Mouse (Mus musculus): ENCODE data around the gene Rpl9-ps1.

Gene Rpl9-ps1

GRCm38 (mm10) chr11:83645521-83645920 lies at the start of gene Rpl9-ps1:
Gene Rpl9-ps1 (minus strand): TSS chr11:83645621.
- DNase-seq (ENCODE audit: low read depth, low spot score): no peak

GRCm38 (mm10) chr11:83692008-83692407 lies 46.6 kb upstream of the Rpl9-ps1 start:
- no peak for DNase-seq (ENCODE audit: low read depth, low spot score)

- DNase-seq (ENCODE audit: low read depth, low spot score): no peak
Measured at GRCm38 (mm10) chr11:83689918-83690317, 44.5 kb upstream of the Rpl9-ps1 start.

- no peak for DNase-seq (ENCODE audit: low read depth, low spot score)
Measured at GRCm38 (mm10) chr11:83675665-83676064, 30.2 kb upstream of the Rpl9-ps1 start.

- DNase-seq (ENCODE audit: low read depth, low spot score): no peak
Measured at GRCm38 (mm10) chr11:83671743-83672142, 26.3 kb upstream of the Rpl9-ps1 start.

GRCm38 (mm10) chr11:83663532-83663931 lies 18.1 kb upstream of the Rpl9-ps1 start:
- DNase-seq (ENCODE audit: low read depth, low spot score): no peak

GRCm38 (mm10) chr11:83662204-83662603 lies 16.8 kb upstream of the Rpl9-ps1 start, which contains the start of gene Ccl4:
Gene Ccl4 (plus strand): TSS chr11:83662584.
- DNase-seq (ENCODE audit: low read depth, low spot score): no peak

- no peak for DNase-seq (ENCODE audit: low read depth, low spot score)
Measured at GRCm38 (mm10) chr11:83658797-83659196, 13.4 kb upstream of the Rpl9-ps1 start.

GRCm38 (mm10) chr11:83657508-83657907 lies 12.1 kb upstream of the Rpl9-ps1 start:
- DNase-seq (ENCODE audit: low read depth, low spot score): no peak

- no peak for DNase-seq (ENCODE audit: low read depth, low spot score)
Measured at GRCm38 (mm10) chr11:83654606-83655005, 9.2 kb upstream of the Rpl9-ps1 start.

GRCm38 (mm10) chr11:83649305-83649841 lies 4.0 kb upstream of the Rpl9-ps1 start, which contains the start of gene Ccl3:
Gene Ccl3 (minus strand): TSS chr11:83649355.
- no peak for DNase-seq (ENCODE audit: low read depth, low spot score)

- no peak for DNase-seq (ENCODE audit: low read depth, low spot score)
Measured at GRCm38 (mm10) chr11:83646356-83647149, 1.1 kb upstream of the Rpl9-ps1 start.

GRCm38 (mm10) chr11:83641216-83641615 lies 4.2 kb downstream of the Rpl9-ps1 start:
- no peak for DNase-seq (ENCODE audit: low read depth, low spot score)

GRCm38 (mm10) chr11:83640141-83640540 lies 5.3 kb downstream of the Rpl9-ps1 start:
- DNase-seq (ENCODE audit: low read depth, low spot score): no peak

GRCm38 (mm10) chr11:83639533-83639932 lies 5.9 kb downstream of the Rpl9-ps1 start:
- no peak for DNase-seq (ENCODE audit: low read depth, low spot score)

GRCm38 (mm10) chr11:83638934-83639333 lies 6.5 kb downstream of the Rpl9-ps1 start:
- DNase-seq (ENCODE audit: low read depth, low spot score): no peak

GRCm38 (mm10) chr11:83636742-83637235 lies 8.6 kb downstream of the Rpl9-ps1 start:
- DNase-seq (ENCODE audit: low read depth, low spot score): no peak

- no peak for DNase-seq (ENCODE audit: low read depth, low spot score)
Measured at GRCm38 (mm10) chr11:83634898-83635297, 10.5 kb downstream of the Rpl9-ps1 start.

GRCm38 (mm10) chr11:83634425-83634824 lies 11.0 kb downstream of the Rpl9-ps1 start:
- no peak for DNase-seq (ENCODE audit: low read depth, low spot score)

GRCm38 (mm10) chr11:83632744-83633143 lies 12.7 kb downstream of the Rpl9-ps1 start:
- no peak for DNase-seq (ENCODE audit: low read depth, low spot score)

GRCm38 (mm10) chr11:83631065-83631464 lies 14.4 kb downstream of the Rpl9-ps1 start:
- DNase-seq (ENCODE audit: low read depth, low spot score): no peak

GRCm38 (mm10) chr11:83630630-83631029 lies 14.8 kb downstream of the Rpl9-ps1 start:
- no peak for DNase-seq (ENCODE audit: low read depth, low spot score)

- DNase-seq (ENCODE audit: low read depth, low spot score): no peak
Measured at GRCm38 (mm10) chr11:83628808-83629207, 16.6 kb downstream of the Rpl9-ps1 start.

All from forelimb bud, embryonic 11.5 days (tissue).